In genomic region chr17:35549437-35550142, GRCm38 (mm10) we compare ENCODE assay signal across 8 mouse cellular contexts. TPM values are rescaled to one million over a fixed set of nuclear protein-coding genes. Genes with fewer than 3 reads are reported as not detected.
A peak's percentile ranks its signal among the peaks of the same experiment; 100 is the strongest.
DNase-seq lines count a peak whose midpoint lies in the region; ATAC-seq and TF ChIP-seq lines count a peak whose summit lies in the region.

No protein-coding gene starts in this region.

- no peak overlapping the region for H3K9ac ChIP-seq in forebrain, embryonic 16.5 days (replicated peaks; ENCODE audit: low read depth, low read length)

- H3K36me3 ChIP-seq in forebrain, embryonic 16.5 days (ENCODE audit: control insufficient read depth, insufficient read depth), result no peaks in the 10 kb centered on the region
- H3K36me3 ChIP-seq in testis, adult 2 months (ENCODE audit: control insufficient read depth, insufficient read depth, low read length), result no peaks in the 10 kb centered on the region

- no peak overlapping the region for H3K4me2 ChIP-seq in forebrain, embryonic 16.5 days (ENCODE audit: low read length)

- peak; percentile 67 for ATAC-seq in forebrain, embryonic 16.5 days

- H3K4me1 ChIP-seq in forebrain, embryonic 16.5 days (replicated peaks; ENCODE audit: control insufficient read depth, insufficient read depth, low read length), result peaks cover 10% of the 10 kb centered on the region
- peaks cover 1% of the 10 kb centered on the region; the same call in 1 of the 2 replicates for H3K4me1 ChIP-seq in testis, adult 2 months (ENCODE audit: control insufficient read depth, insufficient read depth, low read length)

- H3K9me3 ChIP-seq in forebrain, embryonic 16.5 days (ENCODE audit: control insufficient read depth, low read length), result no peaks in the 10 kb centered on the region

- intact Hi-C loops in heart, postnatal 14 days (cut with DNase I), result no loop called here

- no peak for TF ChIP-seq CTCF in testis, adult 2 months (IDR thresholded peaks at IDR 0.05; ENCODE audit: control insufficient read depth, insufficient read depth, insufficient replicate concordance, low read depth, low read length)

- DNase-seq in 3134 (ENCODE audit: extremely low read depth, insufficient read length, low spot score), result peak; percentile 94
- DNase-seq in adrenal gland, postnatal 10 days, result peak; percentile 84
- DNase-seq in heart, postnatal 14 days, result peak; percentile 80 to 87
- peak; percentile 69 for DNase-seq in layer of hippocampus, adult 9-11 months
- peak; percentile 92 for DNase-seq in lung, postnatal 10 days
- DNase-seq in spleen, postnatal 10 days (ENCODE audit: low spot score in 2 of 2), result no peak

- H3K27me3 ChIP-seq in forebrain, embryonic 16.5 days (replicated peaks; ENCODE audit: control insufficient read depth, insufficient read depth, low read length), result no peaks in the 10 kb centered on the region
- no peaks in the 10 kb centered on the region for H3K27me3 ChIP-seq in testis, adult 2 months (ENCODE audit: control insufficient read depth, insufficient read depth, low read length)

- 48% methylated on average over 15 of the region's 15 CpGs for WGBS in forebrain, embryonic 16.5 days

- peak overlapping the region; percentile 3; the same call in 1 of the 2 replicates for H3K27ac ChIP-seq in forebrain, embryonic 16.5 days (ENCODE audit: low read length)
- peak overlapping the region; percentile 88 for H3K27ac ChIP-seq in testis, adult 2 months (ENCODE audit: control insufficient read depth, insufficient read depth, low read depth, low read length)

- H3K4me3 ChIP-seq in forebrain, embryonic 16.5 days (replicated peaks; ENCODE audit: low read length), result no peak overlapping the region
- H3K4me3 ChIP-seq in testis, adult 2 months (ENCODE audit: control insufficient read depth, low read depth, low read length), result no peak overlapping the region

- no peak for TF ChIP-seq POLR2A in testis, adult 2 months (IDR thresholded peaks at IDR 0.05; ENCODE audit: control insufficient read depth, low read depth, low read length)

RNA-seq across cellular contexts. Expression of gene Cdsn, which starts 2.3 kb away (rescaled TPM):
- total RNA-seq in adrenal gland, postnatal 10 days (2021), result under 1 TPM; 0.24 to 0.30 TPM
- not detected in 2 replicates for polyA plus RNA-seq in forebrain, embryonic 16.5 days (2015; fragmentation: Nextera tagmentation; extraction: Ambion mirVana)
- total RNA-seq in heart, postnatal 14 days (2021), result under 1 TPM; 0.15 to 0.17 TPM
- polyA plus RNA-seq in testis, adult 2 months (2012; rRNA removed), result 8.7 and 9.5 TPM in 2 replicates

RNA-seq across cellular contexts. Expression of gene Psors1c2, which starts 16.6 kb away (rescaled TPM):
- total RNA-seq in adrenal gland, postnatal 10 days (2021), result not detected
- 1.4 and 1.7 TPM in 2 replicates for polyA plus RNA-seq in forebrain, embryonic 16.5 days (2015; fragmentation: Nextera tagmentation; extraction: Ambion mirVana)
- total RNA-seq in heart, postnatal 14 days (2021), result not detected
- 2.5 and 3.6 TPM in 2 replicates for polyA plus RNA-seq in testis, adult 2 months (2012; rRNA removed)

RNA-seq across cellular contexts. Expression of gene 2300002M23Rik, which starts 17.7 kb away (rescaled TPM):
- not detected for total RNA-seq in adrenal gland, postnatal 10 days (2021)
- polyA plus RNA-seq in forebrain, embryonic 16.5 days (2015; fragmentation: Nextera tagmentation; extraction: Ambion mirVana), result not detected in 2 replicates
- not detected for total RNA-seq in heart, postnatal 14 days (2021)
- 1.8 TPM in 1 of 2 replicates, not detected in the other for polyA plus RNA-seq in testis, adult 2 months (2012; rRNA removed)

RNA-seq across cellular contexts. Expression of gene Cchcr1, which starts 32.7 kb away (rescaled TPM):
- total RNA-seq in adrenal gland, postnatal 10 days (2021), result 10 to 100 TPM in 1 of 2 experiments, 1 to 10 TPM in 1; 9.9 to 15.8 TPM
- 8.8 and 9.0 TPM in 2 replicates for polyA plus RNA-seq in forebrain, embryonic 16.5 days (2015; fragmentation: Nextera tagmentation; extraction: Ambion mirVana)
- total RNA-seq in heart, postnatal 14 days (2021), result 1 to 10 TPM; 4.2 to 4.3 TPM
- polyA plus RNA-seq in testis, adult 2 months (2012; rRNA removed), result 294 and 295 TPM in 2 replicates

RNA-seq across cellular contexts. Expression of gene Tcf19, which starts 33.0 kb away (rescaled TPM):
- 10 to 100 TPM; 20.3 to 25.1 TPM for total RNA-seq in adrenal gland, postnatal 10 days (2021)
- polyA plus RNA-seq in forebrain, embryonic 16.5 days (2015; fragmentation: Nextera tagmentation; extraction: Ambion mirVana), result 31.8 and 34.2 TPM in 2 replicates
- 1 to 10 TPM; 6.0 to 7.9 TPM for total RNA-seq in heart, postnatal 14 days (2021)
- polyA plus RNA-seq in testis, adult 2 months (2012; rRNA removed), result 2.5 and 2.6 TPM in 2 replicates

Comparison
In these comparisons a context has a peak if more than half of its experiments do, and no peak if none do; other contexts are left out.
1. DNase-seq: peak in 3134 (single experiment), adrenal gland, postnatal 10 days (single experiment), heart, postnatal 14 days (2 of 2), layer of hippocampus, adult 9-11 months (single experiment) and lung, postnatal 10 days (single experiment); none in spleen, postnatal 10 days (0 of 2).